Mouse (Mus musculus) forebrain, postnatal 0 days (tissue): ENCODE measurements around the gene Ccdc83. TPM values are rescaled to one million over a fixed set of nuclear protein-coding genes. Genes with fewer than 3 reads are reported as not detected.

Experiments used
- ATAC-seq: fragments of 200-750 bp; cut with Nextera tagmentation; 2 replicates; pipeline ENCODE4 v1.8.0; 2017; ENCODE audit warnings: mild to moderate bottlenecking, moderate library complexity
- DNase-seq: peaks from one replicate; pipeline ENCODE4 v3.0.0-alpha.2; 2015
- H3K27ac ChIP-seq: fragments of 300-500 bp; sonication (generic); 2 replicates; pipeline ENCODE4 v1.5.1; 2014; ENCODE audit warnings: low read depth, mild to moderate bottlenecking, antibody characterized with exemption, low read length, moderate library complexity, mixed read lengths
- H3K27me3 ChIP-seq: fragments of 300-500 bp; sonication (generic); 2 replicates; pipeline ENCODE4 v1.6.1; 2014; ENCODE audit warnings: mild to moderate bottlenecking, low read length, mixed read lengths; ENCODE audit not compliant: insufficient read depth
- H3K36me3 ChIP-seq: fragments of 300-500 bp; sonication (generic); 2 replicates; pipeline ENCODE4 v1.6.1; 2014; ENCODE audit warnings: mild to moderate bottlenecking, moderate library complexity; ENCODE audit not compliant: insufficient read depth
- H3K4me1 ChIP-seq: fragments of 300-500 bp; sonication (generic); 2 replicates; pipeline ENCODE4 v1.6.1; 2014; ENCODE audit warnings: antibody characterized with exemption; ENCODE audit not compliant: insufficient read depth
- H3K4me2 ChIP-seq: fragments of 300-500 bp; sonication (generic); 2 replicates; pipeline ENCODE4 v1.6.1; 2014; ENCODE audit warnings: low read depth, mild to moderate bottlenecking, moderate library complexity
- H3K4me3 ChIP-seq: fragments of 300-500 bp; sonication (generic); 2 replicates; pipeline ENCODE4 v1.5.1; 2014; ENCODE audit warnings: low read depth, low read length, mixed read lengths
- H3K9ac ChIP-seq: fragments of 300-500 bp; sonication (generic); 2 replicates; pipeline ENCODE4 v1.6.1; 2014; ENCODE audit warnings: mild to moderate bottlenecking
- H3K9me3 ChIP-seq: fragments of 300-500 bp; sonication (generic); 2 replicates; pipeline ENCODE4 v1.6.1; 2016; ENCODE audit warnings: low read length
- CTCF ChIP-seq: sonication (generic); IDR thresholded peaks from 2 replicates; pipeline ENCODE4 v1.5.1; 2016; ENCODE audit warnings: antibody characterized with exemption, control low read depth, low read depth
- WGBS: fragments of 180-500 bp; shearing (Covaris S2); extraction: QIAGEN DNeasy Blood & Tissue Kit; methylation state at CpG from one replicate; pipeline ENCODE4 v1.1.7; 2014; 5-methylcytosine and 5-hydroxymethylcytosine counted together
- polyA plus RNA-seq: library from polyadenylated mRNA; unstranded; fragments of >200 nt; fragmentation: Nextera tagmentation; extraction: Ambion mirVana; gene quantifications from 2 replicates; pipeline ENCODE4 v1.2.1, GENCODE M21; 2015
- total RNA-seq: library from RNA; depleted of rRNA; stranded (reverse); fragments of >200 nt; gene quantifications from 2 replicates; pipeline ENCODE4 v1.2.3, GENCODE M21; 2014

The Ccdc83 gene
- total and polyA plus RNA-seq, 2 experiments from 2014 or later, result not detected

- peaks cover 3% of the 10 kb centered on the region; the same call in 1 of the 2 replicates for H3K27me3 ChIP-seq
- no peaks in the 10 kb centered on the region for H3K4me1 ChIP-seq
- WGBS, result 6% methylated on average over 27 of the region's 27 CpGs
- no peak for TF ChIP-seq CTCF
- H3K27ac ChIP-seq, result no peak overlapping the region
- DNase-seq (peak; percentile 10), ATAC-seq (peak; percentile 51)
- peak overlapping the region; percentile 54 for H3K9ac ChIP-seq
- no peaks in the 10 kb centered on the region for H3K9me3 ChIP-seq
- H3K4me2 ChIP-seq, result peak overlapping the region; percentile 100
- no peaks in the 10 kb centered on the region for H3K36me3 ChIP-seq
- peak overlapping the region; percentile 67 for H3K4me3 ChIP-seq
Observed at GRCm38 (mm10) chr7:90302647-90303552, 37.3 kb upstream of the Ccdc83 start.

DNA sequence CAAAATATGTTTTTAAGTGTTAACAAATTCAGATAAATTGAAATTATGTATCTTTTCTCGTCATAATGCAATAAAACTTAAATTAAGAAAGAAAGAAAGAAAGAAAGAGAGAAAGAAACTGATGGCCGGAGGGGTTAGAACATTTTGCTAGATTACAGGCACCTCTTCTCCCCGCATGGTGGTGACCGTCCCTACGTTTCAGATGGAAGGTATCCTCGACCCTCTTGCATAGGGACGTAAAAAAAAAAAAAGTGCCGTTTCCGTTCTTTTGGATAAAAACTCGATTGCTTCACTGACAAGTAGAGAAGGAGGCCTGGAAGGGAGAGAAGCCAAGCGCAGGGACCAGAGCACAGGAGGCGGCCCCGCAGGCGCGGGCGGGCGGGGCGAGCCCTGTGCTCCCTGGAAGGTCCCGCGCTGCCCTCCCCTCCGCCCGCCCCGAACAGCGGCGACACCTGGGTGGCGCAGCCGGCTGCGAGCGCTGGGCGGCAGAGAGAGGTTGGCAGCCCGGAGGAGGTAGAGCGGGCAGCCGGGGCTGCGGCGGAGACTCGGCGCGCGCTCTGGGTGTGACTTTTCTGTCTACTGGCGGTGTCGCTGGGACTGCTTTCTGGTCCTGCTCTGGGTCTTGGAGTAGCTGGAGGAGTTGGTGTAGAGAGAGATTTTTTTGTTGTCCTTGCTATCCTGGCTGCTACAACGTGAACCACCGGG is 36.5 kb upstream of the Ccdc83 start, which contains the start of gene Sytl2:
Sytl2 (plus strand) TSS at position 311 of the 705 bp plus-strand sequence.
- no peak within 1 kb of the TSS for H3K27ac ChIP-seq
- no peaks in the 10 kb centered on the region for H3K36me3 ChIP-seq
- peak within 1 kb of the TSS; percentile 67 for H3K4me3 ChIP-seq
- DNase-seq, result peak; percentile 37
- no peak for TF ChIP-seq CTCF
- peak; percentile 71 for ATAC-seq
- peaks cover 3% of the 10 kb centered on the region; the same call in 1 of the 2 replicates for H3K27me3 ChIP-seq
- H3K9ac ChIP-seq, result peak within 1 kb of the TSS; percentile 54
- H3K4me2 ChIP-seq, result peak within 1 kb of the TSS; percentile 100
- WGBS, result 3% methylated on average over 38 of the region's 43 CpGs
- H3K9me3 ChIP-seq, result no peaks in the 10 kb centered on the region
- no peaks in the 10 kb centered on the region for H3K4me1 ChIP-seq

DNA sequence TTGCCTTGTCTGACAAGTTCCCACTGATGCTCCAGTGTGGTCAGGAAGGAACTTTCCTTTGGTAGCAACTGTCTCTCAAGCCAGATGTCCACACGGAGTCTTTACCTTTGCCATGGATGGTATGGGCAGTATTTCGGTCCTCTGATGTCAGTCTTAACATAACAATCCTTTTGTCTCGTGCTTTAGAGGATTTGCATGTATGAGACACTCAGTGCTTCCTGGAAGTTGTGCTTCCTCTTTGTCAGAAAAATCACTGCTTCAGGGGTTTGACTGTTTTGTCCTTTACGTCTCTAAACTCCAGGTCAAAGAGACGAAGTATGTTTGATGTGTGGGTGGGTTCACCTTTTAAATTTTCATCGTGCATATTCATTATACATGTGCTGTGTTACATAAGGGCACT is 26.3 kb upstream of the Ccdc83 start:
- DNase-seq (no peak), ATAC-seq (no peak)
- Histone ChIP-seq H3K4me2 (no peak overlapping the region), H3K36me3 (no peaks in the 10 kb centered on the region), H3K27me3 (no peaks in the 10 kb centered on the region), H3K4me3 (no peak overlapping the region), H3K4me1 (no peaks in the 10 kb centered on the region), H3K9me3 (no peaks in the 10 kb centered on the region), H3K9ac (no peak overlapping the region), H3K27ac (no peak overlapping the region)
- TF ChIP-seq CTCF, result no peak
- WGBS, result 88% methylated on average over 6 of the region's 6 CpGs

- no peak overlapping the region for H3K9ac ChIP-seq
- no peaks in the 10 kb centered on the region for H3K27me3 ChIP-seq
- H3K36me3 ChIP-seq, result no peaks in the 10 kb centered on the region
- H3K27ac ChIP-seq, result no peak overlapping the region
- 80% methylated on average over 7 of the region's 7 CpGs for WGBS
- no peak overlapping the region for H3K4me2 ChIP-seq
- no peak overlapping the region for H3K4me3 ChIP-seq
- TF ChIP-seq CTCF, result no peak
- H3K9me3 ChIP-seq, result no peaks in the 10 kb centered on the region
- DNase-seq, result no peak
- no peaks in the 10 kb centered on the region for H3K4me1 ChIP-seq
- ATAC-seq, result no peak
Observed at GRCm38 (mm10) chr7:90284793-90285192, 19.2 kb upstream of the Ccdc83 start.

DNA sequence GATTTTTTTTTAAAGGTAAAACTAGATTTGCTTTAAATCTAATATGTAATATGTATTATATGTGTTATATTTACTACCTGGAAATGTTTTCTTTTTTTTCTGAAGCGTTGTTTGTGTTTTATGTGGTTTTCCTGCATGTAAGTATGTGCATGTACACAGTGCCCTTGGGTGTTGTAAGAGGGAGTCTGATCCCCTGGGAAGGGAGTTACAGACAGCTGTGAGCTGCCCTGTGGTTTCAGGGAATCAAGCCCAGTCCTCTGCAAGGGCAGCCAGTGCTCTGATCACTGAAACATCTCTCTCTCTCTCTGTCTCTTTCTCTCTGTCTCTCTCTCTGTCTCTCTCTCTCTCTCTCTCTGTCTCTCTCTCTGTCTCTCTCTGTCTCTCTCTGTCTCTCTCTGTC is 17.2 kb upstream of the Ccdc83 start:
- 89% methylated on average over 1 of the region's 1 CpGs for WGBS
- DNase-seq, result no peak
- Histone ChIP-seq H3K27ac (no peak overlapping the region), H3K4me3 (no peak overlapping the region), H3K9me3 (no peaks in the 10 kb centered on the region), H3K36me3 (no peaks in the 10 kb centered on the region), H3K4me1 (no peaks in the 10 kb centered on the region), H3K4me2 (no peak overlapping the region), H3K27me3 (no peaks in the 10 kb centered on the region), H3K9ac (no peak overlapping the region)
- ATAC-seq, result no peak
- TF ChIP-seq CTCF, result no peak

GRCm38 (mm10) chr7:90281759-90282546 is 16.4 kb upstream of the Ccdc83 start:
- Histone ChIP-seq H3K9ac (no peak overlapping the region), H3K4me2 (no peak overlapping the region), H3K4me1 (no peaks in the 10 kb centered on the region), H3K27me3 (no peaks in the 10 kb centered on the region), H3K9me3 (no peaks in the 10 kb centered on the region), H3K27ac (no peak overlapping the region), H3K36me3 (no peaks in the 10 kb centered on the region), H3K4me3 (no peak overlapping the region)
- TF ChIP-seq CTCF, result no peak
- DNase-seq, result no peak
- 82% methylated on average over 11 of the region's 11 CpGs for WGBS
- no peak for ATAC-seq
